Mouse (Mus musculus) hindbrain, embryonic 14.5 days (tissue): ENCODE measurements around the gene Rybp. TPM values are rescaled to one million over a fixed set of nuclear protein-coding genes. Genes with fewer than 3 reads are reported as not detected.

Source experiments
- ATAC-seq: fragments of 200-750 bp; cut with Nextera tagmentation; 2 replicates; pipeline ENCODE4 v1.8.0; 2017; ENCODE audit warnings: moderate number of reproducible peaks, mild to moderate bottlenecking, moderate TSS enrichment, moderate library complexity; ENCODE audit not compliant: low FRiP score
- DNase-seq: peaks from one replicate; pipeline ENCODE4 v3.0.0-alpha.2; 2015; ENCODE audit warnings: low spot score
- H3K27ac ChIP-seq: fragments of 300-500 bp; sonication (generic); 2 replicates; pipeline ENCODE4 v1.5.1; 2014; ENCODE audit warnings: mild to moderate bottlenecking, moderate library complexity
- H3K27me3 ChIP-seq: fragments of 300-500 bp; sonication (generic); 2 replicates; pipeline ENCODE4 v1.6.1; 2014; ENCODE audit warnings: mild to moderate bottlenecking, low read length, mixed read lengths; ENCODE audit not compliant: control insufficient read depth, insufficient read depth
- H3K36me3 ChIP-seq: fragments of 300-500 bp; sonication (generic); replicated peaks from 2 replicates; pipeline ENCODE4 v1.6.1; 2014; ENCODE audit not compliant: control insufficient read depth, insufficient read depth
- H3K4me1 ChIP-seq: fragments of 300-500 bp; sonication (generic); replicated peaks from 2 replicates; pipeline ENCODE4 v1.6.1; 2014; ENCODE audit warnings: antibody characterized with exemption, low read length, mixed read lengths; ENCODE audit not compliant: control insufficient read depth, insufficient read depth
- H3K4me2 ChIP-seq: fragments of 300-500 bp; sonication (generic); replicated peaks from 2 replicates; pipeline ENCODE4 v1.6.1; 2014; ENCODE audit warnings: mild to moderate bottlenecking, moderate library complexity
- H3K4me3 ChIP-seq: fragments of 300-500 bp; sonication (generic); replicated peaks from 2 replicates; pipeline ENCODE4 v1.5.1; 2014; ENCODE audit warnings: mild to moderate bottlenecking, low read length
- H3K9ac ChIP-seq: fragments of 300-500 bp; sonication (generic); 2 replicates; pipeline ENCODE4 v1.6.1; 2014
- H3K9me3 ChIP-seq: fragments of 300-500 bp; sonication (generic); 2 replicates; pipeline ENCODE4 v1.6.1; 2016; ENCODE audit warnings: low read length; ENCODE audit not compliant: control insufficient read depth
- WGBS: fragments of 180-500 bp; shearing (Covaris S2); extraction: QIAGEN DNeasy Blood & Tissue Kit; methylation state at CpG from one replicate; pipeline ENCODE4 v1.1.7; 2014; 5-methylcytosine and 5-hydroxymethylcytosine counted together
- polyA plus RNA-seq: library from polyadenylated mRNA; unstranded; fragments of >200 nt; fragmentation: Nextera tagmentation; extraction: Ambion mirVana; gene quantifications from 2 replicates; pipeline ENCODE4 v1.2.1, GENCODE M21; 2014

Rybp gene
- polyA plus RNA-seq, 1 experiment from 2014 or later, result 14.5 TPM

- no peaks in the 10 kb centered on the region for H3K36me3 ChIP-seq
- no peaks in the 10 kb centered on the region for H3K9me3 ChIP-seq
- H3K27me3 ChIP-seq, result no peaks in the 10 kb centered on the region
- H3K4me1 ChIP-seq, result peaks cover 15% of the 10 kb centered on the region
- H3K4me3 ChIP-seq, result no peak overlapping the region
- H3K9ac ChIP-seq, result no peak overlapping the region
- ATAC-seq, result no peak
- DNase-seq, result no peak
- H3K4me2 ChIP-seq, result no peak overlapping the region
- no peak overlapping the region for H3K27ac ChIP-seq
- WGBS, result 61% methylated on average over 4 of the region's 4 CpGs
Measured at GRCm38 (mm10) chr6:100192691-100193229, 94.5 kb downstream of the Rybp start.

- H3K4me2 ChIP-seq, result no peak overlapping the region
- H3K9me3 ChIP-seq, result no peaks in the 10 kb centered on the region
- peaks cover 6% of the 10 kb centered on the region; the same call in 1 of the 2 replicates for H3K4me1 ChIP-seq
- DNase-seq (no peak), ATAC-seq (no peak)
- H3K36me3 ChIP-seq, result no peaks in the 10 kb centered on the region
- WGBS, result 83% methylated on average over 15 of the region's 15 CpGs
- H3K9ac ChIP-seq, result no peak overlapping the region
- no peak overlapping the region for H3K27ac ChIP-seq
- H3K27me3 ChIP-seq, result no peaks in the 10 kb centered on the region
- H3K4me3 ChIP-seq, result no peak overlapping the region
Measured at GRCm38 (mm10) chr6:100190803-100191559, 96.3 kb downstream of the Rybp start.

- 88% methylated on average over 10 of the region's 10 CpGs for WGBS
- Histone ChIP-seq H3K9ac (no peak overlapping the region), H3K4me2 (no peak overlapping the region), H3K9me3 (no peaks in the 10 kb centered on the region), H3K4me1 (no peaks in the 10 kb centered on the region), H3K27ac (no peak overlapping the region), H3K27me3 (no peaks in the 10 kb centered on the region), H3K4me3 (no peak overlapping the region), H3K36me3 (no peaks in the 10 kb centered on the region)
- DNase-seq (no peak), ATAC-seq (no peak)
Measured at GRCm38 (mm10) chr6:100190310-100190709, 97.0 kb downstream of the Rybp start.

DNA sequence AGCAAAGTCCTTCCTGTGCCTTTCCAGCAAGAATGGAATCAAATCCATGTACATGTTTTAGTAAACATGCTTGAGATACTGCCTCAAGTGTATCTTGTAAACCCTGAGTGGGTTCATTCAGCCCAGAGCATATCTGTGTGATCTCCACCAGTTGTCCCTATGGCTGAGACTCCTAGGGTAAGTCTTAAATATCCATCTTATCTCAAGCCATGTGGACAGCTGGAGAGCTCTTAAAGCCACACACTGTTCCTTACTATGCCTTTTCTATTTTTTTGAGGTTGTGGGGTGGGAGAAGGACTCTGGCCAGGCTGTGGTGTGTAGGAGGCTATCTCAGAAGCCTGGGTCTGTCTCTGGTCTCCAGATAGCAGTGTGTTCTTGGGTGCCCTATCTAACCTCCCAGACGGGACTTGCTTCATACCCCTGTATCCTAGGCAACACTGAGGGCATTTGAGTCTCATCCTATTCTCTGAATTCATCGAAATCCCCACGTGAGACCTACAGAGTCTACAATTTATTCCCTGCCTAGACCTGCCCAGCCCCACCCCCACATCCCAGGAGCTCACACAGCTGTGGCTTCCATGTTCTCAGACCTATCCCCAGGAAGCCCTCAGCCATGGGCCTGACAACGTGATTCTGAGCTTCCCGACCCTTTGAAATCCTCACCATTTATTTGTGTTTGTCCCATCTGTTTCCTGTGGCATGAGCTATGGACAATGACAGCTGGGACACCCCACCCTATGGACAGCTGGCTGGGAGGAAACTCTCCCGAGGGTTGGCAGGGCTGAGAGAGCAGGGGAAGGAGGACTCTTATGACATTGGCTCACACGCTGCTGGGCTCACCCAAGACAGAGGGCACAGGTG is 98.2 kb downstream of the Rybp start:
- no peaks in the 10 kb centered on the region for H3K27me3 ChIP-seq
- no peaks in the 10 kb centered on the region for H3K9me3 ChIP-seq
- ATAC-seq (no peak), DNase-seq (no peak)
- 25% methylated on average over 7 of the region's 7 CpGs for WGBS
- no peak overlapping the region for H3K27ac ChIP-seq
- no peak overlapping the region for H3K4me3 ChIP-seq
- H3K4me1 ChIP-seq, result no peaks in the 10 kb centered on the region
- no peak overlapping the region for H3K4me2 ChIP-seq
- H3K9ac ChIP-seq, result no peak overlapping the region
- no peaks in the 10 kb centered on the region for H3K36me3 ChIP-seq

GRCm38 (mm10) chr6:100187821-100188220 is 99.5 kb downstream of the Rybp start:
- WGBS, result 82% methylated on average over 6 of the region's 6 CpGs
- H3K4me3 ChIP-seq, result no peak overlapping the region
- no peaks in the 10 kb centered on the region for H3K4me1 ChIP-seq
- H3K27me3 ChIP-seq, result no peaks in the 10 kb centered on the region
- no peaks in the 10 kb centered on the region for H3K9me3 ChIP-seq
- DNase-seq (no peak), ATAC-seq (no peak)
- H3K9ac ChIP-seq, result no peak overlapping the region
- no peak overlapping the region for H3K4me2 ChIP-seq
- H3K27ac ChIP-seq, result no peak overlapping the region
- no peaks in the 10 kb centered on the region for H3K36me3 ChIP-seq

GRCm38 (mm10) chr6:100186789-100187188 is 100.5 kb downstream of the Rybp start:
- DNase-seq, result no peak
- 86% methylated on average over 11 of the region's 11 CpGs for WGBS
- no peak for ATAC-seq

DNA sequence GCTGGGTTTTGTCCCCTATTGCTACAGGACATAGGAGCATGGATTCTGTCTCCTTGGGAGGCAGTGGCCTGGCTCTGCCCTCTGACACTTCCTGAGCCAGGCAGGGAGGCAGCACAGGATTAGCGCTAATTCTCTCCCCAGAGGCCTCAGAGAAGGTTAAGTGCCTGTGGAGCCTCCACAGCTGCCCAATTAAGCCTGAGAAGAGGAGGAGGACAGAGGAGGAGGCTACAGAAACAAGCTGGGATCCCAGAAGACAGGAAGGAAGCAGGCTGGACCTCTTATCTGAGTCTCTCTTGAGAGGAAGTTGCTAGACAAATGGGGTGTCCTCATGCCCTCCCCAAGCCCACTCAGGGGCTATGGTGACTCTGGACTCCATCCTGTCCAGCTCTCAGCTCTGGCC is 101.8 kb downstream of the Rybp start:
- Histone ChIP-seq H3K4me1 (no peaks in the 10 kb centered on the region), H3K4me2 (no peak overlapping the region), H3K36me3 (no peaks in the 10 kb centered on the region), H3K27me3 (no peaks in the 10 kb centered on the region), H3K9ac (no peak overlapping the region), H3K4me3 (no peak overlapping the region), H3K9me3 (no peaks in the 10 kb centered on the region), H3K27ac (no peak overlapping the region)
- WGBS, result 26% methylated on average over 1 of the region's 1 CpGs
- no peak for DNase-seq
- ATAC-seq, result no peak

More at GRCm38 (mm10) chr6:100186789-100187188, 100.5 kb downstream of the Rybp start:
- no peaks in the 10 kb centered on the region for H3K36me3 ChIP-seq
- no peaks in the 10 kb centered on the region for H3K27me3 ChIP-seq
- H3K27ac ChIP-seq, result no peak overlapping the region
- no peaks in the 10 kb centered on the region for H3K4me1 ChIP-seq
- no peaks in the 10 kb centered on the region for H3K9me3 ChIP-seq
- no peak overlapping the region for H3K9ac ChIP-seq
- H3K4me3 ChIP-seq, result no peak overlapping the region
- no peak overlapping the region for H3K4me2 ChIP-seq

- ATAC-seq, result no peak
- DNase-seq, result no peak
Measured at GRCm38 (mm10) chr6:100183344-100183743, 103.9 kb downstream of the Rybp start.

GRCm38 (mm10) chr6:100180883-100181262 is 106.4 kb downstream of the Rybp start:
- H3K9ac ChIP-seq, result no peak overlapping the region
- H3K4me2 ChIP-seq, result no peak overlapping the region
- H3K9me3 ChIP-seq, result no peaks in the 10 kb centered on the region
- H3K4me3 ChIP-seq, result no peak overlapping the region
- H3K27ac ChIP-seq, result no peak overlapping the region
- 75% methylated on average over 4 of the region's 4 CpGs for WGBS
- no peak for DNase-seq
- H3K36me3 ChIP-seq, result no peaks in the 10 kb centered on the region
- ATAC-seq, result no peak
- no peaks in the 10 kb centered on the region for H3K4me1 ChIP-seq
- H3K27me3 ChIP-seq, result no peaks in the 10 kb centered on the region

More at GRCm38 (mm10) chr6:100183344-100183743, 103.9 kb downstream of the Rybp start:
- Histone ChIP-seq H3K27me3 (no peaks in the 10 kb centered on the region), H3K9ac (no peak overlapping the region), H3K9me3 (no peaks in the 10 kb centered on the region), H3K4me3 (no peak overlapping the region), H3K4me2 (no peak overlapping the region), H3K4me1 (no peaks in the 10 kb centered on the region), H3K36me3 (no peaks in the 10 kb centered on the region), H3K27ac (no peak overlapping the region)
- 86% methylated on average over 3 of the region's 3 CpGs for WGBS
